Mouse (Mus musculus) lung, postnatal 4 days (tissue): ENCODE measurements around the gene Sympk.

Experiments used
- DNase-seq, 2 experiments: peaks; one replicate each; pipeline ENCODE4 v3.0.0; 2021

Sympk gene

DNA sequence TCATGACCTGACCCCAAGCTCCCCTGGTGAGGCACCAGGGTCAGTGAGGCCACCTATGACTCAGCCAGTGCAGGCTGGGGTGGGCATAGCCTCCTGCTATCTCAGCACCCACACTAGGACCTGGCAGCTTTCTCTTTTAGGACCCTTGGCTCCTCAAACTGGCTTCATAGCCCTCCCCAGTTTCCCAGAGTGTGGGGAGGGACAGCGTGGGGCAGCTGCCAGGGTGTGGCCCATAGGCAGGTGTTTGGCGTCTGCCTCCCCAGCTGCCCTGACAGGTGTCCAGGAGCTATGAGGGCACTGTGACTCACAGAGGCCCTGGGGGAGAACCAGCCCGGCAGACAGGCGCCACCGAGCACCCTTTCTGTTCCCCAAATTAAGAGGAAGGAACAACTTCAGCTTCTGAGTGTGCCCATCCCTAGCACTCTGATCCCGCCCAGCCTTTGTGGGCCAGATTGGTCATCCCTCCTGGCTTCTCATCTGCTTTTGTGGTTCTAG is 60.1 kb downstream of the Sympk start:
- DNase-seq: peak; percentile 29 to 48

DNA sequence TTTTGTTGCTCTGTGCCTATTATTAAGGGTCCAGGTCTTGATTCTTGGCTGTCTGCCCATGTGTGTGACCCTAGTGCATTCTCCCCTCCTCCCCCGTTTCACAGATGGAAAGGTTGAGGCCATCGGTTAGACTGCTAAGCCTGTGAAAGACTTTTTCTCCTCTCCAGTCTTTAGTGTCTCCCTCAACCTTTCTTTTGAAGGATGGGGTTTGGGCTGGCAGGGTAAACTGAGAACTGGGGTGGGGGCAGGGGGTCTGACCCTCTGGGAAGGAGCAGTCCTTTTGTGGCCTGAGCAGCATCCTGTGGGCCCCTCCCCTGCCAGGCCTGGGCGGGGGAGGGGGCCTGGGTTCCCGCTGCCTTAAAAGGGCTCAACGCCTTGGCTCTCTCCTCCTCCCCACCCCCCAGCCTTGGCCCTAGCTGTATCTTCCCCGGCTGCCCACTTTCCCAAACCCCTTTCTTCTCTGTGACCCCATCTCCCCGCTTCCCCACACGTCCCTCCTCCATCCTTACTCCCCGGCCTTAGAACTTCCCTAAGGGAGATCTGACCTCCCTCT is 60.8 kb downstream of the Sympk start:
- DNase-seq: no peak

- no peak for DNase-seq
These were observed 61.3 kb downstream of the Sympk start for GRCm38 (mm10) chr7:19085495-19085894.

DNA sequence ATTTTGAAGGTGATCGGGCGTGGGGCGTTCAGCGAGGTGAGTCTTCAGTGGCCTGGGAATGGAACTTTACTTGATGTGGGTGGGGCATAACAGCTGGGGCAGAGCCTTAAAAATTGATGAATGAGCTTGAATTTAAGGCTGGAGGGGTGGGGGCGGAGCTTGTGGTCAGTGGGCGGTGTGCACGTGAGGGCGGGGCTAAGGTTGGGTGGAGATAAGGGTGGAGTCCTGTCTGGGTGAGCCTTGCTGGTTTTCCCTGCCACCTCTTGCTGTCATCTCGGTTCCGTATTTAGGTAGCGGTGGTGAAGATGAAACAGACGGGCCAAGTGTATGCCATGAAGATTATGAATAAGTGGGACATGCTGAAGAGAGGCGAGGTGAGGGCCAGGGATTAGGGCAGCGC is 61.9 kb downstream of the Sympk start:
- DNase-seq: peak; percentile 69 to 70

DNA sequence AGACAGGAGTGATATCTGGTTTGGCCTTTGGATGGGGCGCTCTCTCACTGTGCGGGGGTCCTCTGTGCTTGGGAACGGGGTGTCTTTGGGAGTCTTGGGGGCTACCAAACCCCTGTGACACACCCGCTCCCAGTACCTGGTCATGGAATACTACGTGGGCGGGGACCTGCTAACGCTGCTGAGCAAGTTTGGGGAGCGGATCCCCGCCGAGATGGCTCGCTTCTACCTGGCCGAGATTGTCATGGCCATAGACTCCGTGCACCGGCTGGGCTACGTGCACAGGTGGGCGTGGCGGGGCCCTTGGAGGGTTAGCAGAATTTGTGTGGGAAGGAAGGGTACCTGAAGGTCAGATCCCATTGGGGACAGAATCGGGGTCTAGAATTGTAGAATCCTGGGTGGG is 62.6 kb downstream of the Sympk start:
- DNase-seq: no peak

DNA sequence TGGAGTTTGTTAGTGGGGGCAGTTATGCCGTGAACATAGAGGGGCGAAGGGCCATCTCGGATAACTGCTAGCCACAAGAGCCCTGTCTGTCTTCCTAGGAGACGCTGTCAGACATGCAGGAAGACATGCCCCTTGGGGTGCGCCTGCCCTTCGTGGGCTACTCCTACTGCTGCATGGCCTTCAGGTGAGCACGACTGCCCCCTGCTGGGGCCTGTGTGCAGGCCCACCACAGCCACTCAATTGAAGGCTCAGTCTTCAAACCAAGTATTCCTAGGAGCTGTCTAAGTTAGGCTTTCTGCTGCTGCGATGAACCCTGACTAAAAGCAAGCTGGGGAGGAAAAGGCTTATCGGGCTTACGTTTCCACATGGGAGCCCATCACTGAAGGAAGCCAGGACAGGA is 64.6 kb downstream of the Sympk start:
- DNase-seq: peak; percentile 69 to 74

DNA sequence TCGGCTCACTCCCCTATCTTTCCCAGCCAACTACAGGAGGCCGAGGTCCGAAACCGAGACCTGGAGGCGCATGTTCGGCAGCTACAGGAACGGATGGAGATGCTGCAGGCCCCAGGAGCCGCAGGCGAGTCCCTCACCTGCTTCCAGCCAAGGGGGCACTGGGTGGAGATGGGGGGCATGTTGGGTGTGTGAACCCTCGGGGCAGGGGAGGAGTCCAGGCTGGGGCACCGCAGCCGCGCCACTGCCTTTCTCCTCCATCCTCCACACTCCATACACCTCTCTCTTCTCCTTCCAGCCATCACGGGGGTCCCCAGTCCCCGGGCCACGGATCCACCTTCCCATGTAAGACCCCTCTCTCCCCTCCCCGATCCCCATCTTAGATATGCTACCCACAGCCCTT is 67.7 kb downstream of the Sympk start:
- peak in 1 of 2 experiments; percentile 4 for DNase-seq

GRCm38 (mm10) chr7:19092381-19093173 is 68.4 kb downstream of the Sympk start:
- DNase-seq: peak; percentile 55 to 79

GRCm38 (mm10) chr7:19093174-19093521 is 69.0 kb downstream of the Sympk start:
- DNase-seq: peak; percentile 92 to 93

GRCm38 (mm10) chr7:19093537-19094385 is 69.6 kb downstream of the Sympk start:
- peak; percentile 97 to 99 for DNase-seq

GRCm38 (mm10) chr7:19094471-19094825 is 70.3 kb downstream of the Sympk start, which contains the start of gene Six5:
TSS of gene Six5 (plus strand) at chr7:19094594.
- peak; percentile 63 to 77 for DNase-seq

DNA sequence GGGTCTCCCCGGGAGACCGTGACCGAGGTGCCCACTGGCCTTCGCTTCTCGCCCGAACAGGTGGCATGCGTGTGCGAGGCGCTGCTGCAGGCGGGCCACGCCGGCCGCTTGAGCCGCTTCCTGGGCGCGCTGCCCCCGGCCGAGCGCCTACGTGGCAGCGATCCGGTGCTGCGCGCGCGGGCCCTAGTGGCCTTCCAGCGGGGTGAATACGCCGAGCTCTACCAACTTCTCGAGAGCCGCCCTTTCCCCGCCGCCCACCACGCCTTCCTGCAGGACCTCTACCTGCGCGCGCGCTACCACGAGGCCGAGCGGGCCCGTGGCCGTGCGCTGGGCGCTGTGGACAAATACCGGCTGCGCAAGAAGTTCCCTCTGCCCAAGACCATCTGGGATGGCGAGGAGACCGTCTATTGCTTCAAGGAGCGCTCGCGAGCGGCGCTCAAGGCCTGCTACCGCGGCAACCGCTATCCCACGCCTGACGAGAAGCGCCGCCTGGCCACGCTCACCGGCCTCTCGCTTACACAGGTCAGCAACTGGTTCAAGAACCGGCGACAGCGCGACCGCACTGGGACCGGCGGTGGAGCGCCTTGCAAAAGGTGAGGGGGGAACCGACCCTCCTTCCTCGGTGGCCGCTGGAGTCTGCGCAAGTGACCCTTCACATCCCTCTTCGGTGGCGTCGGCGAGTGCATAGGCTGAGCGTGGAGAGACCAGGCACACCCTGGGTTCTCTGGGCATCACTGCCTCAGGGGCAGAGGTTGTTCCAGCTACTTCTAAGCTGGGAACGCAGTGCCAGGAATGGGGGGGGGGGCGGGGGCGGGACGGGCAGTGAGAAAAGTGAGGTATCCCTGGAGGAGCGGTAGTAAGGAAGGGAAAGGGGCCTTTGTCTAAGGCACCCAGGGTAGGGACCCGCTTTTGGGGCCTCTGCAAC is 70.9 kb downstream of the Sympk start:
- peak; percentile 71 to 81 for DNase-seq

GRCm38 (mm10) chr7:19095751-19096110 is 71.6 kb downstream of the Sympk start:
- DNase-seq: peak; percentile 76 to 87

DNA sequence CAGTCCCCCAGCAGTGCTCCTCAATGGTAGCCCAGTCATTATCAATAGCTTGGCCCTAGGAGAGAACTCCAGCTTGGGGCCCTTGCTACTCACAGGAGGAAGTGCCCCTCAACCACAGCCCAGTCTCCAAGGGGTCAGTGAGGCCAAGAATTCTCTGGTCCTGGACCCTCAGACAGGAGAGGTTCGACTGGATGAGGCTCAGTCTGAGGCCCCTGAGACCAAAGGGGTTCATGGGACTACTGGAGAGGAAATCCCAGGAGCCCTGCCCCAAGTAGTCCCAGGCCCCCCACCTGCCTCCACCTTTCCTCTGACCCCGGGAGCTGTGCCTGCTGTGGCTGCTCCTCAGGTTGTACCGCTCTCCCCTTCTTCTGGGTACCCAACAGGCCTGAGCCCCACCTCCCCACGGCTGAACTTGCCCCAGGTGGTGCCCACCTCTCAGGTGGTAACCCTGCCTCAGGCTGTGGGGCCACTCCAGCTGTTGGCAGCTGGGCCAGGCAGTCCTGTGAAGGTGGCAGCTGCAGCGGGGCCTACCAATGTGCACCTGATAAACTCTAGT is 72.3 kb downstream of the Sympk start:
- peak in 1 of 2 experiments; percentile 5 for DNase-seq

GRCm38 (mm10) chr7:19097217-19097616 is 73.0 kb downstream of the Sympk start:
- peak in 1 of 2 experiments; percentile 3 for DNase-seq

DNA sequence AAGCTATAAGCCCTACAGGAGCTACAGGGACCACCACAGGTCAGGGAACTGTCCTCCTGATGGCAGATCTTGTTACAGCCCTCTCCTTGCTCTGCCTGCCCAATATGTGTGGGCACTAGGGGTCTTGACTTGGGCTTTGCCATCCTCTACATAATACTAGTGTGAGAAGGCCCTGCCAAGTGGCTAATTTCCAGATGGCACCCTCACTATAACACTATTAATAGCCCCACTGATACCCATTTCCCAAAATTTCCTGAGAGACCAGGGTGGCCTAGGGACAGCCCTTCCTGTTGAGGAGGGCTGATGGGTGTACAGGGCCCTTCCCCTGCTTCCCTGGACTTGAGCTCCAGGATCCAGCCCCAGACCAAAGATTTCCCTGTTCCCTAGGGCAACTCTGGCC is 73.7 kb downstream of the Sympk start:
- DNase-seq: peak in 1 of 2 experiments; percentile 3

DNA sequence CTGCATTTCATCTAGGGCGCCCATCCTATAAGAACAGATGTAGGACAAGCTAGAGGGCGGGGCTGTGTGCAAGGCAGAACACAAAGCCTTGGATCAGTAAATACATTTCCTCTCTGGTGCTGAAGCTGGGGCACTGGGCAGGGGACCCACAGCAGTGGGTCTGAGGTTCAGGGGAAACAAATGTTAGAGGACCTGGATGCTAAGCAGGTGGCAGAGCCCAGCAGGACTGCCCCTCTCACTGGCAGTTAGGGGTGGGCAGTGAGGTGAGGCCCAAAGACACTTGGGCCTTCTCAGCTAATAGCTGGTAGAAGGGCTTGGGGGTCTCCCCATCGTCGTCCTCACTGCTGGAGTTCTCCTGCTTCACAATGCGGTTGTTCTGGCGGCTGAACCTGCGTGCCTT is 74.6 kb downstream of the Sympk start:
- DNase-seq: no peak

DNA sequence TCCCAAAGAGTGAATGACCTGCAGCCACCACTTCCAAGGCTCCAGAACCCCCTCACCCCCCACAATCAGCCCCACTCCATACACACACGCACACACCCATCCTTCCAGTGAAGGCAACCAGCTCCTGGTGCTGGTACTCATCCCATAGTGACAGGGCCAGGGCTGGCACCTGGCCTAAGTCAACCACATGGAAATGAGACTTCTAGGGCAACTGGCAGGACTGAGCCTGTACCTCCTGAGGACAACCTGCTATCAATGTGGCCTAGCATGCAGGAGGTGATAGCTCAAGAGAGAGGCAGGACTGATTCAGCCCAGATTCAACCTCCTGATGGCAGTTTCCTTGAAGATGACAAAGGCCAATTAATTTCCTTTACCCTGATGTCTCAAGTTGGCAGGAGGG is 76.1 kb downstream of the Sympk start:
- DNase-seq: no peak

- DNase-seq: no peak
These were observed 79.6 kb downstream of the Sympk start for GRCm38 (mm10) chr7:19103741-19104140.
